Mouse (Mus musculus) cerebellum, adult 2 months (tissue): ENCODE results near the gene 5330417H12Rik.

Experiments used
- CTCF ChIP-seq: fragments of 200-500 bp; IDR thresholded peaks from 2 replicates; pipeline ENCODE4 v1.5.1; 2011; ENCODE audit warnings: low read depth, mild to moderate bottlenecking, control low read depth, low read length, moderate library complexity, borderline replicate concordance; ENCODE audit not compliant: insufficient read depth
- POLR2A ChIP-seq: fragments of 200-500 bp; IDR thresholded peaks from 2 replicates; pipeline ENCODE4 v1.6.1; 2011; ENCODE audit warnings: low read length, control low read depth, borderline replicate concordance; ENCODE audit not compliant: insufficient read depth

DNA sequence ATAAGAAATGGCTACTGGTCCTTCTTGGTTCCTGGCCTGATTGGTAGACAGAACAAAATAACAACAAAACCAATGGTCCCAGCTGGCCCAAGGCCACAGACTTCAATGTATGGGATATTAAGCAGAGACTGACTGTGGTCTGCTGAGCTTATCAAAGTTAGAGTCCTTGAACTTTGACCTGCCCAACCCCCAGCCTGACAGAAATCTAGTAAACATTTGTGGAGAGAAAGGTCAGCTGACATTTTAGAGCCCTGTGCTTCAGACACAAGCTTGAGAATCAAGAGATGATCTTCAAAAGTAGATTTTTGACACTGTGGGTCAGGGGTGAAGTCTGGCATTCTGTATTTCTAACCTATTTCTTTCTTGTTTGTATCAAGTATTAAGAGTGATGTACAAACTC lies 28.2 kb downstream of the 5330417H12Rik start:
- TF ChIP-seq CTCF: no peak
- TF ChIP-seq POLR2A: no peak
